Mouse (Mus musculus): ENCODE measurements around the gene Mrtfa.

DNA sequence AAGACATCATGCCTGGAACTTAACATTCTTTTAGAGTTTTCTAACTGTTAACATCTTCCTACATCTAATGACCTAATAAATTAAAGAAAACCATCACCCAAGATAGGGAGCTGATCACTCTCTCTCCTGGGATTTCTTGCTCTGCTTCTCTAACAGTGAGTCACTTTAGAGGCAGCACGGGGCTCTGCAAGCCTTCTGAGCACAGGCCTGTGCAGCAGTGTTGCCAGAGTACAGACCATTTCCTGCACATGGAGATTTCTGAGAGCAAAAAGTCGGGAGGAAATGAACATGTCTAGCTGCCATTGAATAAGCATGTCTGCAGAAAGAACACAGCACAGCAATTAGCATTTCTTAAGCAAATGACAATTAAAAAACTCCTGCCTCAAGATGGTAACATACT is 116.8 kb downstream of the Mrtfa start:
- TF ChIP-seq CTCF (IDR thresholded peaks at IDR 0.05; ENCODE audit: extremely low read depth, insufficient read depth, insufficient read length, insufficient replicate concordance) (no peak), POLR2A (IDR thresholded peaks at IDR 0.05; ENCODE audit: low read depth, low read length) (no peak)
